Mouse (Mus musculus) testis, adult 2 months (tissue): ENCODE measurements at regions not wholly inside any gene's neighbourhood (a gene's known extent, or its start where the extent isn't known, plus 50 kb on each side); places are given as distances from the start of the nearest gene placed in this dataset.

Source experiments
- CTCF ChIP-seq: fragments of 200-500 bp; IDR thresholded peaks from 2 replicates; pipeline ENCODE4 v1.5.1; 2012; ENCODE audit warnings: low read depth, mild to moderate bottlenecking, inconsistent platforms, low read length, moderate library complexity; ENCODE audit not compliant: control insufficient read depth, insufficient read depth, insufficient replicate concordance
- POLR2A ChIP-seq: fragments of 200-500 bp; IDR thresholded peaks from 2 replicates; pipeline ENCODE4 v1.6.1; 2012; ENCODE audit warnings: low read depth, mild to moderate bottlenecking, inconsistent platforms, low read length, moderate library complexity; ENCODE audit not compliant: control insufficient read depth

- no peak for TF ChIP-seq CTCF
- TF ChIP-seq POLR2A: no peak
Measured at GRCm38 (mm10) chr1:3094375-3094774, 1713.3 kb upstream of the Gm37988 start.
